Mouse (Mus musculus) heart, adult 2 months (tissue): ENCODE results near the gene Ermard.

Experiments used
- CTCF ChIP-seq: fragments of 200-600 bp; IDR thresholded peaks from 2 replicates; pipeline ENCODE4 v1.8.1; 2022; ENCODE audit warnings: antibody characterized with exemption, mild to moderate bottlenecking, moderate library complexity
- EP300 ChIP-seq: fragments of 200-500 bp; IDR thresholded peaks from 2 replicates; pipeline ENCODE4 v1.6.1; 2011; ENCODE audit warnings: low read depth, low read length, control low read depth; ENCODE audit not compliant: insufficient read depth
- POLR2A ChIP-seq: fragments of 200-500 bp; IDR thresholded peaks from 2 replicates; pipeline ENCODE4 v1.6.1; 2011; ENCODE audit warnings: mild to moderate bottlenecking, low read depth, low read length, control low read depth; ENCODE audit not compliant: insufficient read depth

- TF ChIP-seq POLR2A (no peak), EP300 (no peak), CTCF (no peak)
These were observed 19.3 kb downstream of the Ermard start for GRCm38 (mm10) chr17:15060356-15060755.
